In the genomic region with DNA sequence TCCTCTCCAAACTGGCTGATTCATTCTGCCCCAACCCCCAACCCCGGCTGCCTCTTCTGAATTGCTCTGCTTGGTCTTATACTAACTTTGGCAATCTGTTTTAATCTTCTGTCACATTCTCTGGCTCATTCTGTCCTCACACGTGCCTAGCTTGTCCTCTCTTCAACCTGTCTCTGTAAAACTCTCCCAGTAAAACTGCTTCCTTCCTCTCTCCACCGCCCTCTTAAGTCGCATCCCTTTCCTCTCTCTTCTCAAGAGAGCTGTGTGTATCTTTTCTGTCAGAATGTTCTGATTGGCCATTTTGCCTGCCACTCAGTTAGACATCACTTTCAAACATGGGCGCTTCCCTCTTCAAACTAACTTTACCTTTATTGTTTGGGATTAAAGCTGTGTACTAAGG, we compare ENCODE assay signal across 22 mouse cellular contexts.
DNase-seq lines count a peak whose midpoint lies in the region; ATAC-seq and TF ChIP-seq lines count a peak whose summit lies in the region.
"Had no signal": no experiment of that assay in that cellular context is flagged by ENCODE, and none has a peak within 500 bp of the region (broad histone marks: within the 10 kb centered on the region; RNA-seq: fewer than 3 reads in every experiment).

No protein-coding gene starts in this region.

- no peak overlapping the region for H3K27ac ChIP-seq in thymus, adult 2 months (ENCODE audit: control insufficient read depth, insufficient read depth, low read length)
- H3K27ac ChIP-seq: embryonic facial prominence, embryonic 12.5 days; forebrain, embryonic 12.5 days; intestine, embryonic 15.5 days; limb, embryonic 10.5 days; liver, embryonic 15.5 days had no signal

- peak; percentile 62 for ATAC-seq in frontal cortex, adult (ENCODE audit: low TSS enrichment)
- ATAC-seq: CD4-positive, CD25-positive, alpha-beta regulatory T cell, adult 4 months; hindbrain, embryonic 16.5 days; intestine, embryonic 15.5 days had no signal

- H3K27me3 ChIP-seq in thymus, adult 2 months (ENCODE audit: control insufficient read depth, insufficient read depth, low read length): no peaks in the 10 kb centered on the region
- H3K27me3 ChIP-seq: embryonic facial prominence, embryonic 12.5 days; intestine, embryonic 15.5 days; liver, embryonic 15.5 days had no signal

- no peak for TF ChIP-seq POLR2A in thymus, adult 2 months (IDR thresholded peaks at IDR 0.05; ENCODE audit: control insufficient read depth, extremely low read depth, insufficient read depth, low read length, poor library complexity)

- no peak overlapping the region for H3K4me3 ChIP-seq in thymus, adult 2 months (ENCODE audit: control insufficient read depth, insufficient read depth, low read length)
- H3K4me3 ChIP-seq: embryonic facial prominence, embryonic 12.5 days; forebrain, embryonic 12.5 days; intestine, embryonic 15.5 days; limb, embryonic 10.5 days; liver, embryonic 15.5 days had no signal

- H3K4me1 ChIP-seq in thymus, adult 2 months (replicated peaks; ENCODE audit: control insufficient read depth, insufficient read depth, low read length): no peaks in the 10 kb centered on the region
- H3K4me1 ChIP-seq: liver, embryonic 15.5 days had no signal

- no peak for TF ChIP-seq CTCF in thymus, adult 2 months (IDR thresholded peaks at IDR 0.05; ENCODE audit: borderline replicate concordance, control insufficient read depth, extremely low read depth, insufficient read depth, low read length, poor library complexity)

- WGBS in thymus, adult 2 months: 78% methylated on average over 5 of the region's 5 CpGs

- no peak for DNase-seq in frontal cortex, postnatal 14 days (ENCODE audit: low spot score in 2 of 2)
- DNase-seq in right cerebral cortex, adult 18-20 months: peak; percentile 22
- DNase-seq in right cerebral cortex, postnatal 25 days: no peak
- DNase-seq in brain, adult 2 months (ENCODE audit: low read depth, low spot score): peak; percentile 56
- DNase-seq in layer of hippocampus, postnatal 36 days: peak; percentile 11 to 24
- no peak for DNase-seq in thymus, adult 2 months
- DNase-seq in gastrocnemius, postnatal 25 days: no peak
- DNase-seq: adrenal gland, postnatal 10 days; cerebellum, adult 2 months; cerebellum, postnatal 25 days; kidney, adult 8-10 months; kidney, postnatal 25 days; liver; thymus, adult 18-20 months had no signal

- no peaks in the 10 kb centered on the region for H3K36me3 ChIP-seq in thymus, adult 2 months (ENCODE audit: control insufficient read depth, insufficient read depth, low read length)
- H3K36me3 ChIP-seq: liver, embryonic 15.5 days had no signal

Comparison
In these comparisons a context has a peak if more than half of its experiments do, and no peak if none do; other contexts are left out.
1. DNase-seq: peak in right cerebral cortex, adult 18-20 months (single experiment), brain, adult 2 months (single experiment) and layer of hippocampus, postnatal 36 days (2 of 2); none in frontal cortex, postnatal 14 days (0 of 2), right cerebral cortex, postnatal 25 days (single experiment), thymus, adult 2 months (single experiment) and gastrocnemius, postnatal 25 days (single experiment).